Mouse (Mus musculus): ENCODE results near the gene Tk2. TPM values are rescaled to one million over a fixed set of nuclear protein-coding genes. Genes with fewer than 3 reads are reported as not detected.
A peak's percentile ranks its signal among the peaks of the same experiment; 100 is the strongest.

Gene Tk2
- polyA plus RNA-seq, 1 experiment from 2014 or later = 32.2 TPM

DNA sequence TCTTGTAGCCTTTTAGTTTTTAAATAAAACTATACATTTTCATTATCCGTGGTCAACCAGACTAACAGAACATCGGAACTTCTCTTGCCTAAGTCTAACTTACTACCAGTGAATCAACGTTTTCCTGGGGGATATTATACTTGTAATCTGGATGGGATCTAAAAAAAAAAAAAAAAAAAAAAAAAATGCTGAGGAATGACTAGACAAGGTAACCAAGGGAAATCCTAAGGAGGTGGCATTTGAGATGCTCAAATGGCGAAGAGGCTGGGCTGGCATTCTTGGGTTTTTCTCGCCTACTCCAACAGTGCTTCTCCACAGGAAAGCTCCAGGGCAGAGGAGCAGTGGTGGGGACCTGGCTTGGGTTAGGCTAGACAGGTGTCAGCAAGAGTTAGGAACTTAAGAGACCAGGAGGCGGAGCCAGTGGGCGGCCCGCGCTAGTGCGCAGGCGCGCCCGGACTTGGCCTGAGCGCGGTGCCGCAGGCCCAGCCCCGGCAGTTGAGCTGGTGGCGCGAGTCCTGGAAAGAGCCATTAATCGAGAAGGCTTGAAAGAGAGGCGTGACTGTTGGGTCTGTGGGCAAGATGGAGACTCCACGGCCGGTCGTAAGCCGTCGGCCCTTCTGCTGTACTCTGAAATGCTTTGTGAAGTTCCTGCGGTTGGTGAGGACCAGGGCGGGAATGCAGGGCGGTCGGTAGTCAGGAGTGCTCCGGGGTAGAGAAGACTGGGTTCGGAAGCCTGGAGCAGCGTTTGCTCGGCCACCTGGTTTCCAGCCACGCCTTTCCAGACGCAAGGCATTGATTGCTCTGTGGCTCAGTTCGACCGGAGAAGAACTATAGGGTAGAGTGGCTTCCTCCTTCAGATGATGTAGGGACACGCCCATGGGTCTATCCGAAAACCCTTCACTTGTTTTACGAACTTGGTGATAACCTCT, 2.3 kb upstream of the Tk2 start, which contains the start of gene Cklf:
Gene Cklf (plus strand): TSS at position 423 of the 929 bp plus-strand sequence.
- peak within 1 kb of the TSS; percentile 74 for H3K9ac ChIP-seq (ENCODE audit: low read length)
- WGBS = 4% methylated on average over 41 of the region's 41 CpGs
- peaks cover 9% of the 10 kb centered on the region for H3K4me1 ChIP-seq (replicated peaks; ENCODE audit: control insufficient read depth, insufficient read depth, low read length)
- H3K4me3 ChIP-seq (ENCODE audit: low read depth, low read length) = peak within 1 kb of the TSS; percentile 58
- H3K9me3 ChIP-seq (ENCODE audit: control insufficient read depth, low read length) = no peaks in the 10 kb centered on the region
- peak; percentile 93 for DNase-seq (ENCODE audit: low spot score)
- peak within 1 kb of the TSS; percentile 81 for H3K4me2 ChIP-seq (ENCODE audit: low read depth, low read length, severe bottlenecking)
- H3K27me3 ChIP-seq (ENCODE audit: control insufficient read depth, insufficient read depth, low read length) = no peaks in the 10 kb centered on the region
- H3K27ac ChIP-seq (ENCODE audit: low read depth, low read length) = peak within 1 kb of the TSS; percentile 62
- H3K36me3 ChIP-seq (ENCODE audit: control insufficient read depth, insufficient read depth, low read length) = no peaks in the 10 kb centered on the region
- peak; percentile 85 for ATAC-seq (replicated peaks; ENCODE audit: low FRiP score)

DNA sequence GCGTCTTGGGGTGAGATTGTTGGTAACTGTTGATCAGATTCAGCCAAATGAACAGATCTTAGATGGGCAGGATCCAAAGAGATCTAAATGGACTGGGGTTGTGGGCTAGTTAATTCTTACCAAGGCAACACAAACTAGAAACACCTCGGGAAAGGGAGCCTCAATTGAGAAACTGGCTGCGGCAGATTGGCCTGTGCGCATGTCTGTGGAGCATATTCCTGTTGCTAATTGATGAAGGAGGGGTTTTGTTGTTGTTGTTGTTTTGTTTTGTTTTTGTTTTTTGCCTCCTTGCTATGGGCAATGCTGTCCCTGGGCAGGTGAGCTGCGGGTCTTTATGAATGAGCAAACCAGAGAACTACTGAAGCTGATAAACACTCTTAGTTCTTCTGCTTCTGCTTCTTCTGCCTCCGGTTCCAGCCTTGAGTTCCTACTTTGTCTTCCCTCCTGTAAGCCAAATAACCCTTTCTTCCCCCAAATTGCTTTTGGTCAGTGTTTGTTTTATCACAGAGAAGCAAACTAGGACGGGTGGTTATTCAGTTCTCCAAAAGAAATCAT, 1.2 kb upstream of the Tk2 start:
- Histone ChIP-seq H3K4me1 (replicated peaks; ENCODE audit: control insufficient read depth, insufficient read depth, low read length) (peaks cover 9% of the 10 kb centered on the region), H3K9ac (ENCODE audit: low read length) (no peak overlapping the region), H3K9me3 (ENCODE audit: control insufficient read depth, low read length) (no peaks in the 10 kb centered on the region), H3K4me3 (ENCODE audit: low read depth, low read length) (no peak overlapping the region), H3K27me3 (ENCODE audit: control insufficient read depth, insufficient read depth, low read length) (no peaks in the 10 kb centered on the region), H3K36me3 (ENCODE audit: control insufficient read depth, insufficient read depth, low read length) (no peaks in the 10 kb centered on the region), H3K4me2 (ENCODE audit: low read depth, low read length, severe bottlenecking) (no peak overlapping the region), H3K27ac (ENCODE audit: low read depth, low read length) (no peak overlapping the region)
- DNase-seq (ENCODE audit: low spot score) (no peak), ATAC-seq (replicated peaks; ENCODE audit: low FRiP score) (no peak)
- 86% methylated on average over 7 of the region's 7 CpGs for WGBS

DNA sequence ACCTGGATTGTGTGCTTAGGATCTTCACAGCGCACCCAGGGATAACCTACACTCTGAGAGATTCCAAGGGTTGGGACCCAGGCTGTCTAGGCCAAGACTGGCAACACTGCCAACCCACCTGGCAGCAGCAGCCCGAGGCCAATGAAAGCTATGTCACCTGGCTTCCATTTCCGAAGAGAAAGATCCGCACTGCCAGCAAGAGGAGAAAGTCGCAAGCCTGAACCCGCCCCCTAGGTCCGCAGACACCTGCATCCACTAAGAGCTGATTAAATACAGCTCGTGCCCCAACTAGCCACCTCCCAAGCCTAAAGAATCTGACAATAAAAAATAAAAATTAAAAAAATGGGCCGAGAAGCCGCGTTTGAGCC, 466 bp downstream of the Tk2 start:
- ATAC-seq (replicated peaks; ENCODE audit: low FRiP score) (no peak), DNase-seq (ENCODE audit: low spot score) (no peak)
- 3% methylated on average over 11 of the region's 11 CpGs for WGBS
- Histone ChIP-seq H3K27ac (ENCODE audit: low read depth, low read length) (no peak overlapping the region), H3K27me3 (ENCODE audit: control insufficient read depth, insufficient read depth, low read length) (no peaks in the 10 kb centered on the region), H3K4me3 (ENCODE audit: low read depth, low read length) (peak overlapping the region; percentile 79), H3K4me1 (replicated peaks; ENCODE audit: control insufficient read depth, insufficient read depth, low read length) (peaks cover 9% of the 10 kb centered on the region), H3K9me3 (ENCODE audit: control insufficient read depth, low read length) (no peaks in the 10 kb centered on the region), H3K36me3 (ENCODE audit: control insufficient read depth, insufficient read depth, low read length) (no peaks in the 10 kb centered on the region), H3K4me2 (ENCODE audit: low read depth, low read length, severe bottlenecking) (peak overlapping the region; percentile 72), H3K9ac (ENCODE audit: low read length) (peak overlapping the region; percentile 71)

DNA sequence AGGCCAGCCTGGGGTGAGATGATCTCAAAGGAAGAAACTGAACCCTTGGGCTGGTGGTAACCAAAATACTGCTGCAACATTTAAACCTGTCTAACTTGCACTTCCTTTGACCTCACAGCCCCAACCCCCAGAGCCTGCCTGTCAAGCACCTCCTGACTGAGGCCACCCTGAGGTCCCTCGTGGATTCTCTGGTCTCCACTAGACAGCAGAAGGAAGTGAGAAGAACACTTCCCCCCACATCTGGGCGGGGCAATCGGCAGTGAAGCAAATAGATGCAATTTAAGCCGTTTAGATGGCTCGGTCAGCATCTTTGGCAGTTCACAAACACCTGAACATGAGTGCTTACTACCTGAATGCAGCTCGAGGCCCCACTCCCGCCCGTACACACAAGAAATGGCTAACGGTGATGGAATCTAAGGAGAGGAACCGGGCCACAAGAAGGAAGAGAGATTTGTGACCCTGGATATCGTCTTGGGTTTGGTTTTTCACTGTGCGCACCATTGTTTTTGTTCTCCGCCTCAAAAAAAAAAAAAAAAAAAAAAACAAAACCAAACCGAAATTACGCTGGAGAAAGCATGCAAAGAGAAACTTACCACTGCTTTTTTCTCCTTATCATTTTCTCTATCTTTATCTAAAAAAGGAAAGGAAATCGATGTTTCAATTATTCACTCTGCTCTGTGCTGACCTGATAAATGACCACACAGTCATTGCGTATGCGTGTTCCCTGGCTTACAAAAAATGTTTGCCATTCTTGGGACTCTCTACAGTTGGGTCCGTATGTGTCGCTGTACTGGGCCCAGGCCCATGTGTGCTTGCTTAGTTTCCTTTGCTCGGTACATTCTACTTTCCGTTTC, 1.1 kb downstream of the Tk2 start:
- Histone ChIP-seq H3K27ac (ENCODE audit: low read depth, low read length) (no peak overlapping the region), H3K36me3 (ENCODE audit: control insufficient read depth, insufficient read depth, low read length) (no peaks in the 10 kb centered on the region), H3K4me2 (ENCODE audit: low read depth, low read length, severe bottlenecking) (peak overlapping the region; percentile 72), H3K27me3 (ENCODE audit: control insufficient read depth, insufficient read depth, low read length) (no peaks in the 10 kb centered on the region), H3K4me3 (ENCODE audit: low read depth, low read length) (peak overlapping the region; percentile 79), H3K4me1 (replicated peaks; ENCODE audit: control insufficient read depth, insufficient read depth, low read length) (peaks cover 9% of the 10 kb centered on the region), H3K9ac (ENCODE audit: low read length) (peak overlapping the region; percentile 71), H3K9me3 (ENCODE audit: control insufficient read depth, low read length) (no peaks in the 10 kb centered on the region)
- no peak for ATAC-seq (replicated peaks; ENCODE audit: low FRiP score)
- no peak for DNase-seq (ENCODE audit: low spot score)
- WGBS = 77% methylated on average over 22 of the region's 22 CpGs

DNA sequence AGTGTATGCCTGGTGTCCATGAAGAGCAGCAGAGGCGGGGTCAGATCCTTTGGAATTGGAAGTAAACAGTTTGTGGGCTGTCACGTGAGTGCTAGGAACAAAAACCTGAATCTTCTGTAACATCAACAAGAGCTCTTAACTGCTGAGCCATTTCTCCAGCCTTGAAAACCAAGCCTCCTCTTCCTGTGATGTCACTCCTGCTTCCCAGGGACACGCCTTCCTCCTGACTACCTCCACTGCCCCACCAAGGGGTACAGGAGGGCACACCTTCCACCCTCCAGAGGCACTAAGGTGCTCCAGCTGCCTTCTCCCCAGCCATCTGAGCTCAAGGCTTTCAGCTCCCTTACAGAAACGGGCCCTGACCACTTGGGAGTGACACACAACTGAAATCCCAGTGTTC, 1.7 kb downstream of the Tk2 start:
- no peaks in the 10 kb centered on the region for H3K9me3 ChIP-seq (ENCODE audit: control insufficient read depth, low read length)
- H3K27me3 ChIP-seq (ENCODE audit: control insufficient read depth, insufficient read depth, low read length) = no peaks in the 10 kb centered on the region
- no peaks in the 10 kb centered on the region for H3K36me3 ChIP-seq (ENCODE audit: control insufficient read depth, insufficient read depth, low read length)
- peaks cover 7% of the 10 kb centered on the region for H3K4me1 ChIP-seq (replicated peaks; ENCODE audit: control insufficient read depth, insufficient read depth, low read length)
- DNase-seq (ENCODE audit: low spot score) = no peak
- H3K4me2 ChIP-seq (ENCODE audit: low read depth, low read length, severe bottlenecking) = no peak overlapping the region
- 90% methylated on average over 4 of the region's 4 CpGs for WGBS
- H3K9ac ChIP-seq (ENCODE audit: low read length) = no peak overlapping the region
- H3K27ac ChIP-seq (ENCODE audit: low read depth, low read length) = no peak overlapping the region
- no peak for ATAC-seq (replicated peaks; ENCODE audit: low FRiP score)
- H3K4me3 ChIP-seq (ENCODE audit: low read depth, low read length) = no peak overlapping the region

DNA sequence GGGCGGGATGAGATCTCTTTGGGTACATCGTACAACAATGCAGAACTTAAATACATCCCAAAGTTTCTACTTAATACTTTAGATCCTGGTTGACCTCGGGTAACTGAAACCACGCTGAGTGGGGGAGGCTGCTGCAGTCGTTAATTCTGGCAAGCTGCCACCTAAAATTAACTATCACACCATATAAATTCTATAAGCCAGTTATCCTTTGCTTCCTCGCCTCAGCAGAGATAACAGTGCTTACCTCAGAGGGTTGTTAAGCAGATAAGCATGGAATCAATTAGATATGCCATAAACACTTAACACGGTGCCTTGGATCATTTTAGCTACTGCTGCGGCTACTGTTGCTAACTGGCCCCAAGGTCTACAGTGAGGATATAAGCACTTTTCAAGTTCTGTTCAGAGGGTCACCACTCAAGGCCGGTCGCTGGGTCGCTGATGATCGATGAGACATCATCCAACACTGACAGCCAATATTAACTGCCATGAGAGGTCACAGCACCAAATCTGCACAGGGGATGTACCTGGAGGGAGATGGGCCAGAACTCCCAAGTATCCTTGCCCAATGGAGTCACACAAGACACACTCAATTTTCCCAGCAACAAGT, 6.2 kb downstream of the Tk2 start:
- DNase-seq (ENCODE audit: low spot score) (no peak), ATAC-seq (replicated peaks; ENCODE audit: low FRiP score) (no peak)

DNA sequence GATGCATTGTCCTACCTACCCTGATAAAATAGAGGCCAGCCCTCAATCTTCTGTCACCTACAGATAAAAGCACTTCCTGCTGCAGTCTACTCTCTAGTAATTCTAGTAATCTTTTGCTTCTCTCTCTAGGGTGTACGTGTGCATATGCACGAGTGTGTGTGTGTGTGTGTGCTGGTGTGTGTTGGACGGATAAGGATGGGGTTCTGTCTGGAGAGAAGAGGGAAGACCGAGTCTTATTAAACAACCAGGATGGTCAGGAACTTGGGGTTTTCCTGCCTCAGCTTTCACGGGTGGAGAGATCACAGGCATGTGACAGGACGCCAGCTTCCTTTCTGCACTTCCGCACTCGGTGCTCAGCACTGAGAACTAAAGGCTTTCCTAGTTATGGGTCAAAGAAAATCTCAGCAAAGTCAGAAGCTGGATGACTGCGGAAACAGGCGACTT, 8.9 kb downstream of the Tk2 start:
- 86% methylated on average over 10 of the region's 10 CpGs for WGBS
- H3K27me3 ChIP-seq (ENCODE audit: control insufficient read depth, insufficient read depth, low read length) = no peaks in the 10 kb centered on the region
- ATAC-seq (replicated peaks; ENCODE audit: low FRiP score) (no peak), DNase-seq (ENCODE audit: low spot score) (no peak)
- no peak overlapping the region for H3K4me2 ChIP-seq (ENCODE audit: low read depth, low read length, severe bottlenecking)
- H3K9ac ChIP-seq (ENCODE audit: low read length) = no peak overlapping the region
- H3K27ac ChIP-seq (ENCODE audit: low read depth, low read length) = no peak overlapping the region
- H3K36me3 ChIP-seq (ENCODE audit: control insufficient read depth, insufficient read depth, low read length) = peaks cover 2% of the 10 kb centered on the region; the same call in 1 of the 2 replicates
- no peaks in the 10 kb centered on the region for H3K9me3 ChIP-seq (ENCODE audit: control insufficient read depth, low read length)
- no peak overlapping the region for H3K4me3 ChIP-seq (ENCODE audit: low read depth, low read length)
- H3K4me1 ChIP-seq (replicated peaks; ENCODE audit: control insufficient read depth, insufficient read depth, low read length) = no peaks in the 10 kb centered on the region

More for the DNA sequence above, 6.2 kb downstream of the Tk2 start:
- no peaks in the 10 kb centered on the region for H3K27me3 ChIP-seq (ENCODE audit: control insufficient read depth, insufficient read depth, low read length)
- no peak overlapping the region for H3K27ac ChIP-seq (ENCODE audit: low read depth, low read length)
- no peak overlapping the region for H3K9ac ChIP-seq (ENCODE audit: low read length)
- H3K9me3 ChIP-seq (ENCODE audit: control insufficient read depth, low read length) = no peaks in the 10 kb centered on the region
- H3K4me1 ChIP-seq (replicated peaks; ENCODE audit: control insufficient read depth, insufficient read depth, low read length) = no peaks in the 10 kb centered on the region
- H3K4me2 ChIP-seq (ENCODE audit: low read depth, low read length, severe bottlenecking) = no peak overlapping the region
- 90% methylated on average over 12 of the region's 12 CpGs for WGBS
- no peak overlapping the region for H3K4me3 ChIP-seq (ENCODE audit: low read depth, low read length)
- H3K36me3 ChIP-seq (ENCODE audit: control insufficient read depth, insufficient read depth, low read length) = peaks cover 2% of the 10 kb centered on the region; the same call in 1 of the 2 replicates

DNA sequence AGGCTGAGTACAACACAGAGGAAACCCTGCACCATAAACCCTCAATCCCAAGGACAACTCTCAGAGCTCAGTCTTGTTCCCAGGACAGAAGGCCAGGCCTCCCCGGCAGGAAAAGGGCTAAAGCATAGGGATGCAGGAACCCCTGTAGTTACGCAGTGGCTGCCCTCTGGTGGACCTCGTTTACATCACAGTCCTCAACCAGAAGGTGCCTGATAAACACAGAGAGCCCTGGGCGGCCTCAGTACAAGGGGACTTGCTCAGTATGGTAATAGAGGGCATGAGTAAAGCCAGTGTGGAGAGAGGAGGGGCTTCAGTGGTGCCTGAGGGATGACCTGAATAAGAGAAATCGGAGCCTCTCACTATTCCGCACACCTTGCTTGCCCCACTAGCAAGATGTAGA, 13.8 kb downstream of the Tk2 start:
- no peaks in the 10 kb centered on the region for H3K4me1 ChIP-seq (replicated peaks; ENCODE audit: control insufficient read depth, insufficient read depth, low read length)
- H3K27ac ChIP-seq (ENCODE audit: low read depth, low read length) = no peak overlapping the region
- no peaks in the 10 kb centered on the region for H3K9me3 ChIP-seq (ENCODE audit: control insufficient read depth, low read length)
- peaks cover 2% of the 10 kb centered on the region; the same call in 1 of the 2 replicates for H3K36me3 ChIP-seq (ENCODE audit: control insufficient read depth, insufficient read depth, low read length)
- no peak overlapping the region for H3K4me3 ChIP-seq (ENCODE audit: low read depth, low read length)
- 47% methylated on average over 6 of the region's 6 CpGs for WGBS
- ATAC-seq (replicated peaks; ENCODE audit: low FRiP score) = no peak
- no peak overlapping the region for H3K4me2 ChIP-seq (ENCODE audit: low read depth, low read length, severe bottlenecking)
- H3K27me3 ChIP-seq (ENCODE audit: control insufficient read depth, insufficient read depth, low read length) = no peaks in the 10 kb centered on the region
- no peak for DNase-seq (ENCODE audit: low spot score)
- no peak overlapping the region for H3K9ac ChIP-seq (ENCODE audit: low read length)
